Mouse (Mus musculus) ES-E14 (cell line): ENCODE measurements around the gene Gm9913. TPM values are rescaled to one million over a fixed set of nuclear protein-coding genes. Genes with fewer than 3 reads are reported as not detected.

ENCODE experiments used
- DNase-seq: peaks from one replicate; pipeline ENCODE4 v3.0.0-alpha.2; 2013; ENCODE audit warnings: low read depth, low spot score
- H3K27ac ChIP-seq: 2 replicates; pipeline ENCODE4 v1.5.1; 2012; ENCODE audit warnings: low read depth, mild to moderate bottlenecking, low read length, moderate library complexity, mixed read lengths; ENCODE audit not compliant: poor library complexity, insufficient read depth, severe bottlenecking
- H3K36me3 ChIP-seq: 2 replicates; pipeline ENCODE4 v1.6.1; 2012; ENCODE audit warnings: mild to moderate bottlenecking, low read length, moderate library complexity, mixed read lengths; ENCODE audit not compliant: control insufficient read depth, poor library complexity, insufficient read depth, severe bottlenecking
- H3K4me1 ChIP-seq, 2 experiments: fragments of 150-350 bp in 1 of 2; sonication (generic) in 1 of 2; 2 replicates each; pipeline ENCODE4 v1.6.1; 2012; ENCODE audit warnings: low read length in 2 of 2, mild to moderate bottlenecking in 1 of 2, mixed read lengths in 1 of 2; ENCODE audit not compliant: control insufficient read depth in 2 of 2, insufficient read depth in 2 of 2, poor library complexity in 1 of 2
- H3K4me3 ChIP-seq, 2 experiments: fragments of 150-350 bp in 1 of 2; sonication (generic) in 1 of 2; 2 replicates each; pipeline ENCODE4 v1.5.1; 2012; ENCODE audit warnings: low read length in 2 of 2, low read depth in 1 of 2, mild to moderate bottlenecking in 1 of 2, mixed read lengths in 1 of 2; ENCODE audit not compliant: insufficient read depth in 1 of 2, poor library complexity in 1 of 2, severe bottlenecking in 1 of 2
- H3K9ac ChIP-seq: 2 replicates; pipeline ENCODE4 v1.6.1; 2012; ENCODE audit warnings: low read depth, mild to moderate bottlenecking, low read length, mixed read lengths; ENCODE audit not compliant: poor library complexity, insufficient read depth, severe bottlenecking
- H3K9me3 ChIP-seq: fragments of 150-350 bp; sonication (generic); 2 replicates; pipeline ENCODE4 v1.6.1; 2012; ENCODE audit warnings: low read depth, mild to moderate bottlenecking, low read length; ENCODE audit not compliant: control insufficient read depth, insufficient read depth
- CHD2 ChIP-seq: IDR thresholded peaks from 2 replicates; pipeline ENCODE4 v1.6.1; 2014; ENCODE audit warnings: mild to moderate bottlenecking, low read depth, low read length, inconsistent platforms
- HCFC1 ChIP-seq: IDR thresholded peaks from 2 replicates; pipeline ENCODE4 v1.6.1; 2012; ENCODE audit warnings: low read length, inconsistent platforms, borderline replicate concordance; ENCODE audit not compliant: insufficient read depth
- MAFK ChIP-seq: IDR thresholded peaks from 2 replicates; pipeline ENCODE4 v1.6.1; 2014; ENCODE audit warnings: mild to moderate bottlenecking, low read depth, low read length, inconsistent platforms; ENCODE audit not compliant: insufficient read depth
- ZC3H11A ChIP-seq: IDR thresholded peaks from 2 replicates; pipeline ENCODE4 v1.6.1; 2012; ENCODE audit warnings: low read depth, mild to moderate bottlenecking, inconsistent platforms, low read length, borderline replicate concordance
- ZNF384 ChIP-seq: IDR thresholded peaks from 2 replicates; pipeline ENCODE4 v1.6.1; 2012; ENCODE audit warnings: low read depth, low read length, inconsistent platforms
- in situ Hi-C, 2 experiments: fragments of 600-800 bp; cut with MboI; formaldehyde crosslinking; loops; one replicate each; pipeline ENCODE4 v1.15.1; 2025; ENCODE audit warnings: low sequenced_read_pairs in 2 of 2, inconsistent platforms in 1 of 2; ENCODE audit not compliant: unreplicated experiment in 2 of 2
- total RNA-seq: library from RNA; depleted of rRNA; stranded (reverse); fragments of 300-350 nt; gene quantifications from 2 replicates; pipeline ENCODE4 v1.2.3, GENCODE M21; 2012

The Gm9913 gene
- total RNA-seq, 1 experiment: not detected

DNA sequence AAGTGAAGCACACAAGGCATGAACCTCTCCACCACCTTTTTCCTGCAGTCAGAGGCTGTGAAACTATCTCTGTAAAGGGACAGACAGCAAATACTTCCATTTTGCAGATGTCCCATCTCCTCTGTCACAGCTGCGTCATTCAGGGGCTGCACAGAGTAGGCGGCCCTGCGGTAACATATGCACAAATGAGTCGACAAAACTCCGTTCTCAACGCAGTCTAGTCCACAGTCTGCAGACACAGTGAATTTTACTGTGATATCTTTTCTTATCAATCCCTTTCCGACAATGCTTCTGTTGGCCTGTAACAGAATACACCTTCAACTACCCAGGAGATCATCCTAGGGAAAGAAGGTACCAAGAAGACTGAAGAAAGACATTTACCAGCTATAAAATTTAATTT is 6.7 kb upstream of the Gm9913 start:
- H3K36me3 ChIP-seq: no peaks in the 10 kb centered on the region
- no peak overlapping the region for H3K4me3 ChIP-seq
- no peaks in the 10 kb centered on the region for H3K4me1 ChIP-seq
- TF ChIP-seq MAFK: no peak
- no peak for TF ChIP-seq ZC3H11A
- TF ChIP-seq CHD2: no peak
- TF ChIP-seq HCFC1: no peak
- TF ChIP-seq ZNF384: no peak
- H3K27ac ChIP-seq: no peak overlapping the region
- in situ Hi-C loops: no loop called here
- H3K9ac ChIP-seq: no peak overlapping the region
- DNase-seq: no peak
- no peaks in the 10 kb centered on the region for H3K9me3 ChIP-seq

DNA sequence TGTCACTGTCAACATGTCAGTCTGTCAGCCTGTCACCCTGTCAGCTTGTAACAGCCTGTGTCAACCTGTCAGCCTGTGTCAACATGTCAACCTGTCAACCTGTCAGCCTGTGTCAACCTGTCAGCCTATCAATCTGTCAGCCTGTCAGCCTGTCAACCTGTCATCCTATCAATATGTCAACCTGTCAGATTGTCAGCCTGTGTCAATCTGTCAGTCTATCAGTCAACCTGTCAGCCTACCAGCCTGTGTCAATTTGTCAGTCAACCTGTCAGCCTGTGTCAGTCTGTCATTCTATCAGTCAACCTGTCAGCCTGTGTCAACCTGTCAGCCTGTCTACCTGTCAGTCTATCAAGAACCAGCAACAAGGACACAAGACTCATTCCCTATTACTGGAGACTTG is 3.4 kb upstream of the Gm9913 start:
- no peak for DNase-seq
- H3K36me3 ChIP-seq: no peaks in the 10 kb centered on the region
- peaks cover 0 to 4% of the 10 kb centered on the region in 2 experiments; a peak in 1 of 4 replicates for H3K4me1 ChIP-seq
- H3K4me3 ChIP-seq: no peak overlapping the region
- H3K27ac ChIP-seq: no peak overlapping the region
- H3K9ac ChIP-seq: no peak overlapping the region
- TF ChIP-seq CHD2: no peak
- TF ChIP-seq ZC3H11A: no peak
- no peak for TF ChIP-seq ZNF384
- TF ChIP-seq HCFC1: no peak
- no peak for TF ChIP-seq MAFK
- in situ Hi-C loops: no loop called here
- H3K9me3 ChIP-seq: no peaks in the 10 kb centered on the region

DNA sequence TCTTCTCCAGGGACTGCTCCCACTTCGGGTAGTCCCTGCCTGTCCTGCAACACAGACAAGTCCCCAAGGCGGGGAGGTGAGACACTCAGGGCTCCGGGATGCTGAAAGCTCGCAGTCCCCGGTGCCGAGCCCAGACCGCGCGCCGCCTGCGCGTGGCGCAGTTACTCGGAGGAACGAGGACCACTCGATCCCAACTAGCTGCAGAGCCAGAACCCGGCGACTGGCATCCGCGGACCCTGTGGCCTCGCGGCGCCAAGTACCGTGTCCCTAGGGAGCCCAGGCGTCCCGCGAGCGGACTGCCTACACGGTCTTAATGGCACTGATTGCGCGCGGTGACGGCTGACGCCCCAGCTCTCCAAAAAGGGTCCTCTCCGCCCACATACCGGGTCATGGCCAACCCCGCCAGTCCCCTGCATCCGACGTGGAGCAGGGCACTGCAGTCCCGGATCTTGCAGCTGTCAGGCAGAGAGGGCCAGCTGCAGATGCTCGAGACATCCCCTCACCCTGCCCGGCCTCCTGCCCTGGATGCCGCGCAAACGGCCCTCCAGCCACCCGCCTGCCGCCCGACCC is 942 bp downstream of the Gm9913 start:
- TF ChIP-seq CHD2: no peak
- no peak for TF ChIP-seq ZC3H11A
- no peak for TF ChIP-seq MAFK
- TF ChIP-seq ZNF384: no peak
- no peak for TF ChIP-seq HCFC1
- Histone ChIP-seq H3K27ac (no peak overlapping the region), H3K4me1 (peaks cover 0 to 7% of the 10 kb centered on the region in 2 experiments; a peak in 1 of 4 replicates), H3K4me3 (peak overlapping the region; percentile 69 to 79), H3K9ac (peak overlapping the region; percentile 53), H3K9me3 (no peaks in the 10 kb centered on the region), H3K36me3 (no peaks in the 10 kb centered on the region)
- in situ Hi-C loops: no loop called here
- DNase-seq: peak; percentile 19

DNA sequence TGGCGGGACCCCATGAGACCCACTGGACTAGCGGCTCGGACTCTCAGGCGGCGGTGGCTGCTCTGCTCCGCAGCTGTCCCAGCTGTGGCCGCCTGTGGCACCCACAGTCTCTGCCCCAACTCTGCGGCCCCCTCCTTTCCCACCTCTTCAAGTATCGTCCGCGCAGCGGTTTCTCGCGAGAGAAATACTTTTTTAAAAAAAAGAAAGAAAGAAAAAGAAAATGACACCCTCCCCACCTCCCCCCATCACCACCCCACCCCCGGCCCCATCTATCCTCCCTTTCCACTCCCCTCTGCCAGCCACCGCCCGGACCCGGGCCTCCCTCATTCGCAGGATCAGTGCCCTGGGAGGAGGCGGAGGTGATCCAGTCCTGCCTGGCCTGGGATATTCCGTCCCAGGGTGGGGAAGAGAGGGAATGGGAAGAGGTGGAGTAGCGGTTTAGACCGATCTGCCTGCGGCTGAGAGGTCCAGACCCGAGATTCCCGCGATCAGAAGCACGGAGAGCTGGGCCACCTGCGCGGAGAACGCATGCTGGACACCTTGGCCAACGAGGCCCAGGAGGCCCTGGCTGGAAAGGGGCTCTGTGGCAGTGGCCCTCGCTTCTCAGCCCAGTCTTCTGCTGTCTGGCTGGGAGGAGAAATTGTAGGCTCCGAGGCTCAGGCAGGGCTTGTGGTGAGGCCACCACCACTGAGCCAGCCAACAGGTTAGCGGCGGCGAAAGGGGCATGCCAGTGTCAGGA is 1.6 kb downstream of the Gm9913 start:
- no peaks in the 10 kb centered on the region for H3K36me3 ChIP-seq
- H3K4me3 ChIP-seq: peak overlapping the region; percentile 69 to 79
- H3K27ac ChIP-seq: no peak overlapping the region
- in situ Hi-C loops: no loop called here
- TF ChIP-seq ZC3H11A: no peak
- TF ChIP-seq CHD2: peak; percentile 87
- peak; percentile 65 for TF ChIP-seq ZNF384
- peaks cover 0 to 7% of the 10 kb centered on the region in 2 experiments; a peak in 1 of 4 replicates for H3K4me1 ChIP-seq
- peak overlapping the region; percentile 53 for H3K9ac ChIP-seq
- H3K9me3 ChIP-seq: no peaks in the 10 kb centered on the region
- peak; percentile 42 for DNase-seq
